ENCODE assay signal across 8 mouse cellular contexts in genomic region chr13:59314419-59314818, GRCm38 (mm10).
DNase-seq lines count a peak whose midpoint lies in the region; TF ChIP-seq lines count a peak whose summit lies in the region.

No protein-coding gene starts in this region.

- no peak overlapping the region for H3K4me3 ChIP-seq in cortical plate, adult 2 months (ENCODE audit: insufficient read depth, low read length)

- TF ChIP-seq CTCF in cortical plate, adult 2 months (IDR thresholded peaks at IDR 0.05; ENCODE audit: extremely low read depth, insufficient read depth, low read length) = peak; percentile 33

- H3K4me1 ChIP-seq in cortical plate, adult 2 months (ENCODE audit: control insufficient read depth, insufficient read depth, low read length) = no peaks in the 10 kb centered on the region

- TF ChIP-seq POLR2A in cortical plate, adult 2 months (IDR thresholded peaks at IDR 0.05; ENCODE audit: extremely low read depth, insufficient read depth, low read length) = no peak

- DNase-seq in kidney, adult 18-20 months = peak; percentile 7
- no peak for DNase-seq in kidney, adult 11 months
- peak; percentile 12 for DNase-seq in thymus, postnatal 14 days
- DNase-seq in thymus, postnatal 0 days (ENCODE audit: low spot score) = no peak
- peak; percentile 27 for DNase-seq in mesoderm, embryonic 11.5 days (ENCODE audit: low read depth, low spot score)
- DNase-seq in MN1 (ENCODE audit: low spot score) = no peak
- DNase-seq in T-cell, adult 2 months (ENCODE audit: low spot score) = no peak

- no peak overlapping the region for H3K27ac ChIP-seq in cortical plate, adult 2 months (ENCODE audit: insufficient read depth, low read length)

Comparison
In these comparisons a context has a peak if more than half of its experiments do, and no peak if none do; other contexts are left out.
1. DNase-seq: peak in kidney, adult 18-20 months (single experiment), thymus, postnatal 14 days (single experiment) and mesoderm, embryonic 11.5 days (single experiment); none in kidney, adult 11 months (single experiment), thymus, postnatal 0 days (single experiment), MN1 (single experiment) and T-cell, adult 2 months (single experiment).